Mouse (Mus musculus) CD4-positive, CD25-positive, alpha-beta regulatory T cell (primary cell): ENCODE results near the gene Gm30083. TPM values are rescaled to one million over a fixed set of nuclear protein-coding genes. Genes with fewer than 3 reads are reported as not detected.

ENCODE experiments used
- polyA plus RNA-seq: library from polyadenylated mRNA; unstranded; fragments of 100-300 nt; shearing (Covaris generic); gene quantifications from one replicate; pipeline ENCODE4 v1.2.1, GENCODE M21; 2017

Gene Gm30083
- not detected for polyA plus RNA-seq

DNA sequence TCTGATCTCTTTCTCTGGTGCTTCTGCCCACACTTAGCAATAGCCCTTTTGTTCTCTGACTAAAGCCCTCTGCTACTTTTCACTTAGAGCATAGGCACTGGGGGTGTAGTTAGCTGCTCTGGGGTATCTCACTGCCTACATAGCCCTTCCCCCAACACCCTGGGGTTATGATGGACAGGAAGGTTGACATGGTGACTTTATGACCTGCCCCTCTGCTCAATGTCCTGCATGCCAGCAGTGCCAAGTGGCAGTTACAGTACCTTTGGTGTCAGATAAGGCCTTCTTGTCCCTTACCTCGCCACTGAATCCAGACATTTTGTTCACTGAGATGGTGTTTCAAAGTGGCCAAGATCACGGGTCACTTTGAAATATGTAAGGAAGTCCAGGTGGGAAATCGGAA is at the start of gene Gm30083:
Gene Gm30083, minus strand, starts transcription at position 120 of the 400 bp plus-strand sequence.

DNA sequence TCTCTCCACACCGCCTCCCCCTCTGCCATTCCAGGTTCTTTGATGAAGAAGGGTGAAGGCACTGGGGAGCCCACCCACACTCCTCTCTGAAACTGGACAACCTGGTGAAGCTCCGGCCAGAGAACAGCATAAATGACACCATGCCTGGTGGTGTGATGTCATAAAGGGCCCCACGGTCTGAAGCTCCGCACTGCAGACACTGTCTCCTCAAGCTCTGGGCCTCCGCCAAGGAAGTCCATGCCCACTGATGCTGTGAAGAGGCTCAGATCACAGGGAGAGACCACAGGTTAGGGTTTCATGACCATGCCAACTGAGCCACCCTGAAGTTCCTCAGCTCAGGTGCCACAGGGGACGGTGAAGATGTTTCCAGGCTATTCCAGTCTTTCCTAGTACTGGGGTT is 37.5 kb upstream of the Gm30083 start, which contains the start of gene Antxrl:
Gene Antxrl, plus strand, starts transcription at position 192 of the 400 bp plus-strand sequence.

DNA sequence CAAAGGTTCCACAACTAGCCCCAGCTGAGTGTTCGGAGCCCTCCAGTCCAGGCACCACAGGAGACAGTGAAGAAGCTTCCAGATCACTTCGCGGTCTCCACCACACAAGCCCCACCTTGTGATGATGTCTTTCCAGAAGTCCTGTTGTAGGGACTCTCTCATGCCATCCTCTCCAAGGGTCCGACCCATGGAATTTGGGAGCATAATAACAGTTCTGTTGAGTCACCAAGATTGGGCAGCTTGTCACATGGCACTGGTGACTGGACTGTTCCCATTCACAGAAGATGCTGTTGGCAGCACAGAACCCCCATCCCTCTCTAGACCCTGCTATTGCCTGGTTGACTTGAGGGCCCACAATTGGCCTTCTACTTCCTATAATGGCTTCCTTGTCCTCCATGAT is 1.4 kb upstream of the Gm30083 start, which contains the start of gene Gm5460:
Gene Gm5460, plus strand, starts transcription at position 378 of the 400 bp plus-strand sequence.

DNA sequence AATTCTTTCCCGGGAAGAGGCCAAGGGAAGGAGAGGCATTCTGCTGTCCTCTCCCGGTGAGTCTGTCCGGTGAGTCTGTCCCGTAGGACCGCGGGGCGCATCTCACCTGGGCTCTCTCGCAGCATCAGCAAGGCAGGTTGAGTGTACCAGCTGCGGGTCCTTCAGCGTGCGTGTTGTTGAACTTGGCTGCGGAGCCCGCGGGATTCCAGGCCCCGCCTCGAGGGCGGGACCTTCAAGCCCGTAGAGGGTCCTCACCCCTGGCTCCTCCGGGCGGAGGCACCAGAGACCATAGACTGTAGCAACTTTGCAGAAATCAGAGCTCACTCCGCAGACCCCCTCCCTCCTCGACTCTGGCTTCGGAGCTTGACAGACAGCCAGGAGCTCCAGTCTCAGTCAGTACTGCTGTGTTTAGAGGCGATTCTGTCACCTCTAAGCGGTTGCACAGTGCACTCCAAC is 36.4 kb downstream of the Gm30083 start, which contains the start of gene Zfp488:
Gene Zfp488, minus strand, starts transcription at position 161 of the 456 bp plus-strand sequence.

DNA sequence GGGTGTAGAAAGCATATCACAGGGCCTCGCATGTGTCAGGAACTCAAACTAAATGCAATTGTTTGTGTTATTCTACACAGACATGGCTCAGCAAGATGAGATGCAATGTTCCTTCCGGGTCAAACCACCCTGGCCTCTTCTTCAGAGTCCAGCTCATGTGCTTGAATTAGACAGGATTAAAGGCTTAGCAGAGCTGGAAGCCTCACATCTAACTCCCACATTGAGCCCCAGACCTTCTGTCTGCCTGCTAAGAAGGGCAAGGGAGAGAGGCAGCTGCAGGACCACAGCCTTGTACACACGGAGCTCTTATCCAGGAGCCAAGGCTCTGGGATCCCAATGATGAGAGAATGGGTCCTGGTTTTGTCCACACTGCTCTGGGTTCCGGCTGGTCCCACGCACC is 61.2 kb downstream of the Gm30083 start, which contains the start of gene Rbp3:
Gene Rbp3, plus strand, starts transcription at position 243 of the 400 bp plus-strand sequence.

DNA sequence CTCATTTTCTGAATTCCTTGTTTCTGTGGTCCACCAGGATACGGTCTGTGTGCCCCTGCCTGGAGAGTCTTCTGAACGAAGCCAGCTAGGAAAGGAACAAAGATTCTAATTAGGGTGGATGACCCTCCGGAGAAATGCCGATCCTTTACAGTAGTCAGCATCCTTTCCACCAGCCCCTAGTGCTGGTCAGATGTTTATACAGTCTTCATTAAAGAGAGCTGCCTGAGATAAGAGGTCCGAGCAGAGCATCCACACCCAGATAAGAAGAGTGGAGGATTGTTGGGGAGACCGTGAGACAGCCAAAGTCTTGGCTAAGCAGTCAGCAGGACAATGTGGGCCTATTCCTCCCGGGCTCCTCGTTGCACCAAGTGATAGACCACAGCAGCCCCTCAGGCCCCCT is 74.2 kb downstream of the Gm30083 start, which contains the start of gene Gdf2:
Gene Gdf2, plus strand, starts transcription at position 301 of the 400 bp plus-strand sequence.

Other genes with a start within 250 kb of the Gm30083 start
- not detected for gene Gdf10, start 91.6 kb downstream of the Gm30083 start, polyA plus RNA-seq
- not detected for gene Gdf2, start 74.1 kb downstream of the Gm30083 start, polyA plus RNA-seq
- not detected for gene Rbp3, start 61.2 kb downstream of the Gm30083 start, polyA plus RNA-seq
- gene Zfp488, start 36.4 kb downstream of the Gm30083 start, polyA plus RNA-seq: not detected
- not detected for gene Gm5460, start 1.6 kb upstream of the Gm30083 start, polyA plus RNA-seq
- gene Antxrl, start 37.5 kb upstream of the Gm30083 start, polyA plus RNA-seq: not detected
- not detected for gene Anxa8, start 70.8 kb upstream of the Gm30083 start, polyA plus RNA-seq
- not detected for gene A630023A22Rik, start 87.6 kb upstream of the Gm30083 start, polyA plus RNA-seq
- not detected for gene Npy4r, start 137.3 kb upstream of the Gm30083 start, polyA plus RNA-seq
- 0.02 TPM for gene Gprin2, start 186.5 kb upstream of the Gm30083 start, polyA plus RNA-seq
- gene Syt15, start 204.4 kb upstream of the Gm30083 start, polyA plus RNA-seq: 0.19 TPM